Mouse (Mus musculus): ENCODE results near the gene Cd84. TPM values are rescaled to one million over a fixed set of nuclear protein-coding genes. Genes with fewer than 3 reads are reported as not detected.

The Cd84 gene
- 110 TPM for total RNA-seq (2023)

GRCm38 (mm10) chr1:171839488-171839887, at the start of gene Cd84:
Gene Cd84 (plus strand): TSS chr1:171839697.

GRCm38 (mm10) chr1:171895364-171895763, 55.9 kb downstream of the Cd84 start, which contains the start of gene Gm10521:
Gene Gm10521 (plus strand): TSS chr1:171895664.

GRCm38 (mm10) chr1:171917305-171918039, 78.0 kb downstream of the Cd84 start, which contains the start of gene Slamf6:
Gene Slamf6 (plus strand): TSS chr1:171917515.

Other genes with a start within 250 kb of the Cd84 start
- 92.9 TPM for gene Ly9, start 232.3 kb upstream of the Cd84 start, total RNA-seq (2023)
- 8.6 TPM for gene Slamf7, start 186.7 kb upstream of the Cd84 start, total RNA-seq (2023)
- gene Cd48, start 157.7 kb upstream of the Cd84 start, total RNA-seq (2023), result 70.4 TPM
- 29.2 TPM for gene Slamf1, start 72.6 kb upstream of the Cd84 start, total RNA-seq (2023)
- gene Gm10521, start 56.0 kb downstream of the Cd84 start, total RNA-seq (2023), result 22.8 TPM
- gene Slamf6, start 77.8 kb downstream of the Cd84 start, total RNA-seq (2023), result 101 TPM
- 1.4 TPM for gene Vangl2, start 188.7 kb downstream of the Cd84 start, total RNA-seq (2023)
- not detected for gene Nhlh1, start 217.9 kb downstream of the Cd84 start, total RNA-seq (2023)
- 158 TPM for gene Copa, start 242.8 kb downstream of the Cd84 start, total RNA-seq (2023)
- 88.7 TPM for gene Ncstn, start 243.1 kb downstream of the Cd84 start, total RNA-seq (2023)